Mouse (Mus musculus) cerebellum, postnatal 10 days (tissue): ENCODE data around the gene Olfr1246.
"Not testable (repeated sequence)": the region's sequence is repeated elsewhere in the genome, so short reads cannot be mapped to it uniquely, and the experiment has no call there.

Source experiments
- DNase-seq, 2 experiments: peaks; one replicate each; pipeline ENCODE4 v3.0.0; 2021; ENCODE audit warnings: mixed read lengths in 2 of 2

The Olfr1246 gene

GRCm38 (mm10) chr2:89593057-89593456 lies at the start of gene Olfr1246:
TSS of gene Olfr1246 (minus strand) at chr2:89593157.
- no peak for DNase-seq

- DNase-seq = no peak
Measured at GRCm38 (mm10) chr2:89634883-89635282, 41.9 kb upstream of the Olfr1246 start, which contains the start of gene Olfr1249. TSS of gene Olfr1249 (minus strand) at chr2:89634983.

DNA sequence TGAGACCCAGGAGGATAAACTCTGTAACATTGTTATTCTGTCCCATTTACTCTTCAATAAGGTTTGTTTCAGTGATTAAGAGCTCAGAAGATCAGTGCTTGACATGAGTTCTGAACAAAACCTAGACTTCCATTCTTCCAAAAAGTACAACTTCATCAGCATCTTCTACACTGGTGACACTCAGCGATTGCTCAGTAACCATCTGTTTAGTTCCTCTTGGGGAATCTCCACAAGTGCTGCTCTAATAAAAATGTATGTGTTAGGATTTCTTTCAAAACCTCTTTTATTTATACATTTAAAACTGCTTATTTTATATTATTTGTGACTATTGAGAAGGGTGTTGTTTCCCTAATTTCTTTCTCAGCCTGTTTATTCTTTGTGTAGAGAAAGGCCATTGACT lies 25.2 kb upstream of the Olfr1246 start, which contains the start of gene Olfr1248:
Gene Olfr1248 (minus strand): TSS at position 101 of the 400 bp plus-strand sequence.
- not testable (repeated sequence) for DNase-seq

DNA sequence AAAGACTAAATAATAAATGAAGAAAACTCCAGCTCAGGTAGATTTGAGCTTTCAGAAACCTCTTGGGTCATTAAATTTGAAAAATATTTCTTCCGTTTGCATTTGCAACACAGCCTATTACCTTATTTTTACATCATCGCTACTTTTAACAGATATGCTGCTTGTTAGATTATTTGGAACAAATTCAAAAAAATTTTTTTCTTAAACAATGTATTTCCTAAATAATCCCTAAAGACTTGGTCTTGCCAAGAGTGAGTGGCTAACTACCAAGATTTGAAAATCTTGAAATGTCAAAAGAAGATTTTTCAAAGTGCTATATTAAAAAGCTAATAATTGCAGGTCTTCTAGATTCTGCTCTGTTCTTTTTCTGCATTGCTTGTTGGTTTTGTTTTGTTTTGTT lies 21.1 kb upstream of the Olfr1246 start, which contains the start of gene Olfr1247:
Gene Olfr1247 (minus strand): TSS at position 101 of the 400 bp plus-strand sequence.
- no peak for DNase-seq

- DNase-seq = no peak
Measured at GRCm38 (mm10) chr2:89578347-89578746, 14.6 kb downstream of the Olfr1246 start, which contains the start of gene Olfr1245. TSS of gene Olfr1245 (minus strand) at chr2:89578447.

- DNase-seq = not testable (repeated sequence)
Measured at GRCm38 (mm10) chr2:89562706-89563105, 30.3 kb downstream of the Olfr1246 start.

GRCm38 (mm10) chr2:89544516-89544915 lies 48.4 kb downstream of the Olfr1246 start:
- DNase-seq = no peak

DNA sequence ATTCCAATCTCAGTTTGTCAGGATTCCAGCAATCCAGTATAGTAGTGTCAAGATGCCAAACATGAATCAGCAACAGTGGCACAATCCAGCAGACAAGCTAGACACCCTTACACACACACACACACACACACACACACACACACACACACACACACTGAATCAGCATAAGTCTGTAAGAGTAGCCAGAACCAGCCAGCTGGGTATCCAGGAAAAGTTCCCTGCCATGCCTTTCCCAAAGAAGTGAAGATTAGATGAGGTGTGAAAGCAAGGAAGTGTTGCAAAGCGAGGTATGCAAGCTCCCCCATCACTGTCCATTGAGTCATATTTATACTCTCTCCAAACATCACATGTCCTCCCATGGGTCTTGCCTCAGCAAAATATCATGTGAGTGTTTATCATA lies 53.0 kb downstream of the Olfr1246 start:
- peak in 1 of 2 experiments; percentile 1 for DNase-seq
